Mouse (Mus musculus): ENCODE results near the gene Fat3.

GRCm38 (mm10) chr9:16498876-16499275 lies 2.2 kb downstream of the Fat3 start:
- TF ChIP-seq CTCF (conservative IDR thresholded peaks at IDR 0.05; ENCODE audit: insufficient read depth, insufficient read length, low read depth, low read length) (no peak), POLR2A (IDR thresholded peaks at IDR 0.05; ENCODE audit: low read depth, low read length) (no peak)

Data from kidney, adult 2 months (tissue).